Mouse (Mus musculus) gonadal fat pad, adult 2 months (tissue): ENCODE measurements around the gene Mtif3. TPM values are rescaled to one million over a fixed set of nuclear protein-coding genes. Genes with fewer than 3 reads are reported as not detected.

Experiments
- DNase-seq: peaks from one replicate; pipeline ENCODE4 v3.0.0-alpha.2; 2012; ENCODE audit warnings: low read depth
- polyA plus RNA-seq: library from polyadenylated mRNA; depleted of rRNA; stranded (reverse); fragments of >200 nt; gene quantifications from 2 replicates; pipeline ENCODE4 v1.2.3, GENCODE M21; 2012; rRNA removed

The Mtif3 gene
- polyA plus RNA-seq, 1 experiment: 10.7 TPM

- DNase-seq: no peak
Observed at GRCm38 (mm10) chr5:146916273-146916672, 47.3 kb downstream of the Mtif3 start.

GRCm38 (mm10) chr5:146914088-146914766 lies 49.4 kb downstream of the Mtif3 start:
- DNase-seq: no peak

GRCm38 (mm10) chr5:146913355-146913754 lies 50.2 kb downstream of the Mtif3 start:
- no peak for DNase-seq

GRCm38 (mm10) chr5:146912206-146912605 lies 51.4 kb downstream of the Mtif3 start:
- DNase-seq: no peak

- DNase-seq: no peak
Observed at GRCm38 (mm10) chr5:146908629-146909028, 55.0 kb downstream of the Mtif3 start.

GRCm38 (mm10) chr5:146907533-146907932 lies 56.1 kb downstream of the Mtif3 start:
- DNase-seq: no peak

GRCm38 (mm10) chr5:146905486-146906172 lies 58.0 kb downstream of the Mtif3 start:
- DNase-seq: no peak

GRCm38 (mm10) chr5:146904404-146904803 lies 59.2 kb downstream of the Mtif3 start:
- no peak for DNase-seq

Other genes starting within 250 kb of the Mtif3 start
- 17.7 and 20.0 TPM in 2 replicates for gene Usp12, start 168.8 kb downstream of the Mtif3 start, polyA plus RNA-seq
- gene Rpl21, start 130.9 kb downstream of the Mtif3 start, polyA plus RNA-seq: 88.2 and 114 TPM in 2 replicates
- gene Rasl11a, start 118.7 kb downstream of the Mtif3 start, polyA plus RNA-seq: 9.1 and 12.4 TPM in 2 replicates
- 36.9 and 39.2 TPM in 2 replicates for gene Gtf3a, start 15.1 kb downstream of the Mtif3 start, polyA plus RNA-seq
- 22.2 and 31.0 TPM in 2 replicates for gene Lnx2, start 112.8 kb upstream of the Mtif3 start, polyA plus RNA-seq
- 67.7 and 69.9 TPM in 2 replicates for gene Polr1d, start 113.2 kb upstream of the Mtif3 start, polyA plus RNA-seq
- gene Gsx1, start 224.9 kb upstream of the Mtif3 start, polyA plus RNA-seq: not detected in 2 replicates